Mouse (Mus musculus) fibroblast of lung, adult 2 months (primary cell): ENCODE data around the gene Plxna3.
"Not testable (repeated sequence)": the region's sequence is repeated elsewhere in the genome, so short reads cannot be mapped to it uniquely, and the experiment has no call there.

Experiments
- DNase-seq: peaks from one replicate; pipeline ENCODE4 v3.0.0-alpha.2; 2011; ENCODE audit warnings: low read depth

Plxna3 gene

GRCm38 (mm10) chrX:74328725-74329161, at the start of gene Plxna3:
Gene Plxna3 (plus strand): TSS chrX:74329066.
- no peak for DNase-seq

GRCm38 (mm10) chrX:74281041-74281731, 47.7 kb upstream of the Plxna3 start:
- no peak for DNase-seq

GRCm38 (mm10) chrX:74281732-74282394, 47.0 kb upstream of the Plxna3 start, which contains the start of the genes Taz and Dnase1l1:
Gene Taz (plus strand): TSS chrX:74281912.
Gene Dnase1l1 (minus strand): TSS chrX:74282337.
- no peak for DNase-seq

GRCm38 (mm10) chrX:74282395-74283091, 46.3 kb upstream of the Plxna3 start:
- peak; percentile 72 for DNase-seq

GRCm38 (mm10) chrX:74283092-74283437, 45.8 kb upstream of the Plxna3 start:
- DNase-seq, result no peak

GRCm38 (mm10) chrX:74293431-74293830, 35.4 kb upstream of the Plxna3 start:
- DNase-seq, result no peak

GRCm38 (mm10) chrX:74296538-74297448, 32.1 kb upstream of the Plxna3 start, which contains the start of gene Atp6ap1:
Gene Atp6ap1 (plus strand): TSS chrX:74297097.
- DNase-seq, result peak; percentile 92

GRCm38 (mm10) chrX:74298348-74298747, 30.5 kb upstream of the Plxna3 start:
- DNase-seq, result no peak

GRCm38 (mm10) chrX:74299721-74300120, 29.1 kb upstream of the Plxna3 start:
- no peak for DNase-seq

- no peak for DNase-seq
Observed at GRCm38 (mm10) chrX:74304867-74305700, 23.8 kb upstream of the Plxna3 start, which contains the start of gene Gdi1. Gene Gdi1 (plus strand): TSS chrX:74304998.

- peak; percentile 65 for DNase-seq
Observed at GRCm38 (mm10) chrX:74312540-74313464, 16.1 kb upstream of the Plxna3 start, which contains the start of gene Fam50a. Gene Fam50a (plus strand): TSS chrX:74313033.

- DNase-seq, result no peak
Observed at GRCm38 (mm10) chrX:74329215-74329671, 377 bp downstream of the Plxna3 start.

GRCm38 (mm10) chrX:74330166-74330930, 1.5 kb downstream of the Plxna3 start:
- DNase-seq, result no peak

- no peak for DNase-seq
Observed at GRCm38 (mm10) chrX:74352645-74353466, 24.0 kb downstream of the Plxna3 start.

- peak; percentile 22 for DNase-seq
Observed at GRCm38 (mm10) chrX:74353467-74353770, 24.6 kb downstream of the Plxna3 start, which contains the start of gene Lage3. Gene Lage3 (minus strand): TSS chrX:74353618.

- not testable (repeated sequence) for DNase-seq
Observed at GRCm38 (mm10) chrX:74357069-74357468, 28.2 kb downstream of the Plxna3 start.

- DNase-seq, result no peak
Observed at GRCm38 (mm10) chrX:74359171-74359570, 30.3 kb downstream of the Plxna3 start.

GRCm38 (mm10) chrX:74367512-74367911, 38.6 kb downstream of the Plxna3 start:
- no peak for DNase-seq
